11 mouse cellular contexts compared by ENCODE assay signal in genomic region chr16:93442837-93443236, GRCm38 (mm10).
DNase-seq lines count a peak whose midpoint lies in the region; ATAC-seq and TF ChIP-seq lines count a peak whose summit lies in the region.
"Had no signal": no experiment of that assay in that cellular context is flagged by ENCODE, and none has a peak within 500 bp of the region (broad histone marks: within the 10 kb centered on the region; RNA-seq: fewer than 3 reads in every experiment).

No protein-coding gene starts in this region.

- WGBS in intestine, embryonic 14.5 days, result 15% methylated on average over 11 of the region's 11 CpGs
- 30% methylated on average over 11 of the region's 11 CpGs for WGBS in intestine, postnatal 0 days
- 27% methylated on average over 11 of the region's 11 CpGs for WGBS in midbrain, postnatal 0 days
- 43% methylated on average over 11 of the region's 11 CpGs for WGBS in midbrain, embryonic 10.5 days
- WGBS in limb, embryonic 14.5 days, result 19% methylated on average over 11 of the region's 11 CpGs

- no peaks in the 10 kb centered on the region for H3K36me3 ChIP-seq in intestine, embryonic 14.5 days (ENCODE audit: control insufficient read depth, insufficient read depth, low read length)
- H3K36me3 ChIP-seq in intestine, postnatal 0 days (ENCODE audit: control insufficient read depth, insufficient read depth), result no peaks in the 10 kb centered on the region
- H3K36me3 ChIP-seq in midbrain, postnatal 0 days (ENCODE audit: insufficient read depth, low read length), result no peaks in the 10 kb centered on the region
- no peaks in the 10 kb centered on the region for H3K36me3 ChIP-seq in midbrain, embryonic 10.5 days
- H3K36me3 ChIP-seq in limb, embryonic 14.5 days (ENCODE audit: control insufficient read depth, insufficient read depth, low read length), result no peaks in the 10 kb centered on the region
- H3K36me3 ChIP-seq: hindbrain, embryonic 10.5 days had no signal

- TF ChIP-seq POLR2A in limb, embryonic 14.5 days (IDR thresholded peaks at IDR 0.05; ENCODE audit: borderline replicate concordance, extremely low read depth, insufficient read depth, insufficient read length), result no peak

- no peaks in the 10 kb centered on the region for H3K27me3 ChIP-seq in intestine, embryonic 14.5 days (replicated peaks; ENCODE audit: control insufficient read depth, insufficient read depth, low read length)
- no peaks in the 10 kb centered on the region for H3K27me3 ChIP-seq in intestine, postnatal 0 days (replicated peaks; ENCODE audit: control insufficient read depth, insufficient read depth, low read length)
- peaks cover 4% of the 10 kb centered on the region; the same call in 1 of the 2 replicates for H3K27me3 ChIP-seq in midbrain, postnatal 0 days (ENCODE audit: insufficient read depth, low read length)
- H3K27me3 ChIP-seq in midbrain, embryonic 10.5 days (ENCODE audit: low read depth, poor library complexity, severe bottlenecking), result peaks cover 52% of the 10 kb centered on the region
- no peaks in the 10 kb centered on the region for H3K27me3 ChIP-seq in limb, embryonic 14.5 days (ENCODE audit: control insufficient read depth, insufficient read depth, low read length)

- no peak overlapping the region for H3K4me3 ChIP-seq in intestine, embryonic 14.5 days (ENCODE audit: low read depth, low read length)
- H3K4me3 ChIP-seq in intestine, postnatal 0 days (ENCODE audit: low read depth, low read length), result no peak overlapping the region
- no peak overlapping the region for H3K4me3 ChIP-seq in midbrain, postnatal 0 days (ENCODE audit: low read depth, low read length)
- H3K4me3 ChIP-seq in midbrain, embryonic 10.5 days, result no peak overlapping the region
- H3K4me3 ChIP-seq in limb, embryonic 14.5 days (replicated peaks; ENCODE audit: low read length), result no peak overlapping the region
- H3K4me3 ChIP-seq: hindbrain, embryonic 10.5 days; myocyte had no signal

- H3K9ac ChIP-seq in intestine, embryonic 14.5 days (ENCODE audit: low read length), result no peak overlapping the region
- H3K9ac ChIP-seq in intestine, postnatal 0 days (ENCODE audit: low read depth, low read length), result no peak overlapping the region
- H3K9ac ChIP-seq in midbrain, postnatal 0 days (replicated peaks; ENCODE audit: low read length, poor library complexity, severe bottlenecking), result no peak overlapping the region
- no peak overlapping the region for H3K9ac ChIP-seq in limb, embryonic 14.5 days (ENCODE audit: low read depth, low read length, severe bottlenecking)
- H3K9ac ChIP-seq: forebrain, postnatal 0 days had no signal

- peak overlapping the region; percentile 22; the same call in 1 of the 2 replicates for H3K27ac ChIP-seq in intestine, embryonic 14.5 days (ENCODE audit: low read depth)
- H3K27ac ChIP-seq in intestine, postnatal 0 days (ENCODE audit: low read depth, low read length), result no peak overlapping the region
- no peak overlapping the region for H3K27ac ChIP-seq in midbrain, postnatal 0 days (ENCODE audit: low read depth, low read length)
- no peak overlapping the region for H3K27ac ChIP-seq in midbrain, embryonic 10.5 days (replicated peaks)
- H3K27ac ChIP-seq in limb, embryonic 14.5 days (replicated peaks; ENCODE audit: low read depth, low read length), result 0 out of 2 replicates have a peak overlapping the region, but pooled peaks have one; percentile 49
- H3K27ac ChIP-seq: hindbrain, embryonic 10.5 days had no signal

- 0 out of 2 replicates have a peak, but pooled peaks cover 4% of the 10 kb centered on the region for H3K9me3 ChIP-seq in intestine, embryonic 14.5 days (ENCODE audit: control insufficient read depth, low read length)
- H3K9me3 ChIP-seq in intestine, postnatal 0 days (ENCODE audit: control insufficient read depth), result no peaks in the 10 kb centered on the region
- H3K9me3 ChIP-seq in midbrain, postnatal 0 days (ENCODE audit: low read length), result no peaks in the 10 kb centered on the region
- H3K9me3 ChIP-seq in midbrain, embryonic 10.5 days (replicated peaks), result 0 out of 2 replicates have a peak, but pooled peaks cover 4% of the 10 kb centered on the region
- no peaks in the 10 kb centered on the region for H3K9me3 ChIP-seq in limb, embryonic 14.5 days (ENCODE audit: control insufficient read depth, low read length)

- no peak for ATAC-seq in intestine, embryonic 14.5 days (replicated peaks; ENCODE audit: low FRiP score, low TSS enrichment, low read depth)
- no peak for ATAC-seq in intestine, postnatal 0 days
- ATAC-seq in midbrain, postnatal 0 days (ENCODE audit: low FRiP score), result no peak
- no peak for ATAC-seq in limb, embryonic 14.5 days (ENCODE audit: low FRiP score, low read depth)
- ATAC-seq: forebrain, postnatal 0 days had no signal

- DNase-seq in cerebellum, postnatal 25 days, result peak; percentile 15 to 48
- DNase-seq in cerebellum, adult 11-12 months, result no peak
- peak; percentile 80 for DNase-seq in intestine, embryonic 14.5 days (ENCODE audit: low spot score)
- peak; percentile 43 for DNase-seq in midbrain, postnatal 0 days (ENCODE audit: low spot score)
- no peak for DNase-seq in midbrain, embryonic 10.5 days (ENCODE audit: low spot score)
- peak; percentile 80 for DNase-seq in limb, embryonic 14.5 days (ENCODE audit: low spot score)
- no peak for DNase-seq in spleen, adult 12 weeks (ENCODE audit: low spot score)
- DNase-seq: forebrain, postnatal 0 days had no signal

- peak overlapping the region; percentile 10 for H3K4me2 ChIP-seq in intestine, embryonic 14.5 days (ENCODE audit: low read length)
- no peak overlapping the region for H3K4me2 ChIP-seq in intestine, postnatal 0 days (replicated peaks; ENCODE audit: low read depth)
- H3K4me2 ChIP-seq in midbrain, postnatal 0 days (ENCODE audit: low read depth, low read length, poor library complexity, severe bottlenecking), result no peak overlapping the region
- no peak overlapping the region for H3K4me2 ChIP-seq in limb, embryonic 14.5 days (replicated peaks; ENCODE audit: low read depth, low read length, severe bottlenecking)

- H3K4me1 ChIP-seq in intestine, embryonic 14.5 days (replicated peaks; ENCODE audit: control insufficient read depth, insufficient read depth, low read length), result peaks cover 20% of the 10 kb centered on the region
- no peaks in the 10 kb centered on the region for H3K4me1 ChIP-seq in intestine, postnatal 0 days (replicated peaks; ENCODE audit: control insufficient read depth, insufficient read depth, low read length)
- H3K4me1 ChIP-seq in midbrain, postnatal 0 days (ENCODE audit: insufficient read depth, low read length), result no peaks in the 10 kb centered on the region
- peaks cover 17% of the 10 kb centered on the region for H3K4me1 ChIP-seq in midbrain, embryonic 10.5 days
- peaks cover 24% of the 10 kb centered on the region for H3K4me1 ChIP-seq in limb, embryonic 14.5 days (ENCODE audit: control insufficient read depth, insufficient read depth, low read length)

- no peak for TF ChIP-seq CTCF in intestine, postnatal 0 days (IDR thresholded peaks at IDR 0.05; ENCODE audit: low read depth)
- no peak for TF ChIP-seq CTCF in midbrain, postnatal 0 days (IDR thresholded peaks at IDR 0.05)

Comparison
In these comparisons a context has a peak if more than half of its experiments do, and no peak if none do; other contexts are left out.
1. DNase-seq: peak in cerebellum, postnatal 25 days (2 of 2), intestine, embryonic 14.5 days (single experiment), midbrain, postnatal 0 days (single experiment) and limb, embryonic 14.5 days (single experiment); none in cerebellum, adult 11-12 months (single experiment), midbrain, embryonic 10.5 days (single experiment) and spleen, adult 12 weeks (single experiment).
2. H3K27ac ChIP-seq: peak in intestine, embryonic 14.5 days (single experiment) and limb, embryonic 14.5 days (single experiment); none in intestine, postnatal 0 days (single experiment), midbrain, postnatal 0 days (single experiment) and midbrain, embryonic 10.5 days (single experiment).